In genomic region chr11:19463730-19464358, GRCm38 (mm10) we compare ENCODE assay signal across 20 mouse cellular contexts.
A peak's percentile ranks its signal among the peaks of the same experiment; 100 is the strongest.
DNase-seq lines count a peak whose midpoint lies in the region; ATAC-seq and TF ChIP-seq lines count a peak whose summit lies in the region.
"Had no signal": no experiment of that assay in that cellular context is flagged by ENCODE, and none has a peak within 500 bp of the region (broad histone marks: within the 10 kb centered on the region; RNA-seq: fewer than 3 reads in every experiment).

No protein-coding gene starts in this region.

- intact Hi-C loops in gastrocnemius, adult 2 months (cut with DNase I): no loop called here

- 40% methylated on average over 6 of the region's 6 CpGs for WGBS in hindbrain, postnatal 0 days
- 69% methylated on average over 6 of the region's 6 CpGs for WGBS in hindbrain, embryonic 12.5 days
- WGBS in midbrain, embryonic 16.5 days: 24% methylated on average over 6 of the region's 6 CpGs

- no peaks in the 10 kb centered on the region for H3K9me3 ChIP-seq in hindbrain, postnatal 0 days (ENCODE audit: low read length)
- no peaks in the 10 kb centered on the region for H3K9me3 ChIP-seq in hindbrain, embryonic 12.5 days (replicated peaks)
- no peaks in the 10 kb centered on the region for H3K9me3 ChIP-seq in midbrain, embryonic 16.5 days (replicated peaks; ENCODE audit: control insufficient read depth, low read length, poor library complexity, severe bottlenecking)
- H3K9me3 ChIP-seq: embryonic facial prominence, embryonic 12.5 days; liver, embryonic 13.5 days; lung, embryonic 15.5 days; stomach, embryonic 15.5 days had no signal

- H3K27me3 ChIP-seq in hindbrain, postnatal 0 days (ENCODE audit: insufficient read depth, low read length): no peaks in the 10 kb centered on the region
- H3K27me3 ChIP-seq in hindbrain, embryonic 12.5 days: no peaks in the 10 kb centered on the region
- H3K27me3 ChIP-seq in midbrain, embryonic 16.5 days (ENCODE audit: control insufficient read depth, insufficient read depth, low read depth, low read length): no peaks in the 10 kb centered on the region
- H3K27me3 ChIP-seq: CH12.LX; embryonic facial prominence, embryonic 12.5 days; limb, embryonic 12.5 days; liver, embryonic 13.5 days; lung, embryonic 15.5 days; stomach, embryonic 15.5 days had no signal

- peak; percentile 43; the same call in 1 of the 2 replicates for ATAC-seq in hindbrain, postnatal 0 days
- ATAC-seq in hindbrain, embryonic 12.5 days (ENCODE audit: low FRiP score): no peak
- peak; percentile 79 for ATAC-seq in midbrain, embryonic 16.5 days

- H3K36me3 ChIP-seq in hindbrain, postnatal 0 days (ENCODE audit: insufficient read depth, low read length): no peaks in the 10 kb centered on the region
- H3K36me3 ChIP-seq in hindbrain, embryonic 12.5 days: no peaks in the 10 kb centered on the region
- H3K36me3 ChIP-seq in midbrain, embryonic 16.5 days (ENCODE audit: control insufficient read depth, insufficient read depth, low read length): no peaks in the 10 kb centered on the region
- H3K36me3 ChIP-seq: embryonic facial prominence, embryonic 12.5 days; limb, embryonic 12.5 days; liver, embryonic 13.5 days; lung, embryonic 15.5 days; stomach, embryonic 15.5 days had no signal

- no peak overlapping the region for H3K4me2 ChIP-seq in hindbrain, postnatal 0 days (ENCODE audit: low read depth, low read length)
- H3K4me2 ChIP-seq in hindbrain, embryonic 12.5 days (replicated peaks): no peak overlapping the region
- H3K4me2 ChIP-seq in midbrain, embryonic 16.5 days (ENCODE audit: low read length): no peak overlapping the region
- H3K4me2 ChIP-seq: embryonic facial prominence, embryonic 12.5 days; limb, embryonic 12.5 days; liver, embryonic 13.5 days; lung, embryonic 15.5 days; stomach, embryonic 15.5 days had no signal

- TF ChIP-seq POLR2A in brain, embryonic 14.5 days (IDR thresholded peaks at IDR 0.05; ENCODE audit: borderline replicate concordance, extremely low read depth, insufficient read depth, insufficient read length, poor library complexity, severe bottlenecking): no peak

- no peak for TF ChIP-seq CTCF in gastrocnemius, adult 2 months (IDR thresholded peaks at IDR 0.05)
- no peak for TF ChIP-seq CTCF in hindbrain, postnatal 0 days (IDR thresholded peaks at IDR 0.05; ENCODE audit: low read depth)
- no peak for TF ChIP-seq CTCF in brain, embryonic 14.5 days (IDR thresholded peaks at IDR 0.05; ENCODE audit: borderline replicate concordance, extremely low read depth, insufficient read depth, insufficient read length)

- no peak overlapping the region for H3K9ac ChIP-seq in hindbrain, postnatal 0 days (replicated peaks; ENCODE audit: low read length)
- H3K9ac ChIP-seq in hindbrain, embryonic 12.5 days: no peak overlapping the region
- no peak overlapping the region for H3K9ac ChIP-seq in midbrain, embryonic 16.5 days (ENCODE audit: low read depth, low read length)
- H3K9ac ChIP-seq: embryonic facial prominence, embryonic 12.5 days; limb, embryonic 12.5 days; liver, embryonic 13.5 days; lung, embryonic 15.5 days; stomach, embryonic 15.5 days had no signal

- H3K27ac ChIP-seq in gastrocnemius, adult 2 months: no peak overlapping the region
- no peak overlapping the region for H3K27ac ChIP-seq in hindbrain, postnatal 0 days
- no peak overlapping the region for H3K27ac ChIP-seq in hindbrain, embryonic 12.5 days
- no peak overlapping the region for H3K27ac ChIP-seq in midbrain, embryonic 16.5 days (ENCODE audit: low read length)
- H3K27ac ChIP-seq: embryonic facial prominence, embryonic 12.5 days; limb, embryonic 12.5 days; liver, embryonic 13.5 days; lung, embryonic 15.5 days; macrophage; stomach, embryonic 15.5 days had no signal

- H3K4me1 ChIP-seq in hindbrain, postnatal 0 days (ENCODE audit: insufficient read depth, low read length): peaks cover 4% of the 10 kb centered on the region; the same call in 1 of the 2 replicates
- H3K4me1 ChIP-seq in hindbrain, embryonic 12.5 days: no peaks in the 10 kb centered on the region
- no peaks in the 10 kb centered on the region for H3K4me1 ChIP-seq in midbrain, embryonic 16.5 days (ENCODE audit: control insufficient read depth, insufficient read depth, low read length)
- H3K4me1 ChIP-seq: limb, embryonic 12.5 days; liver, embryonic 13.5 days; lung, embryonic 15.5 days; stomach, embryonic 15.5 days had no signal

- no peak overlapping the region for H3K4me3 ChIP-seq in gastrocnemius, adult 2 months
- H3K4me3 ChIP-seq in hindbrain, postnatal 0 days (ENCODE audit: low read length): no peak overlapping the region
- no peak overlapping the region for H3K4me3 ChIP-seq in hindbrain, embryonic 12.5 days
- H3K4me3 ChIP-seq in midbrain, embryonic 16.5 days (ENCODE audit: low read depth, low read length): no peak overlapping the region
- H3K4me3 ChIP-seq: embryonic facial prominence, embryonic 12.5 days; limb, embryonic 12.5 days; liver, embryonic 13.5 days; lung, embryonic 15.5 days; stomach, embryonic 15.5 days had no signal

- DNase-seq in gastrocnemius, postnatal 10 days: peak; percentile 7
- DNase-seq in gastrocnemius, adult 2 months: no peak
- DNase-seq in hindbrain, postnatal 0 days (ENCODE audit: low spot score): peak; percentile 41
- peak; percentile 39 for DNase-seq in brain, embryonic 14.5 days (ENCODE audit: low read depth)
- DNase-seq in ovary, adult 18-20 months (ENCODE audit: low spot score): no peak
- DNase-seq: adrenal gland, postnatal 36 days; cerebellum, adult 2 months; kidney, adult 11 months; liver, embryonic 13.5 days; spleen, adult 18-20 months; thymus, adult 18-20 months; thymus, postnatal 4 days had no signal

Comparison
In these comparisons a context has a peak if more than half of its experiments do, and no peak if none do; other contexts are left out.
1. DNase-seq: peak in gastrocnemius, postnatal 10 days (single experiment), hindbrain, postnatal 0 days (single experiment) and brain, embryonic 14.5 days (single experiment); none in gastrocnemius, adult 2 months (single experiment) and ovary, adult 18-20 months (single experiment).